Comparison of ENCODE assay signal across 7 mouse cellular contexts in genomic region chr6:56691205-56691604, GRCm38 (mm10). TPM values are rescaled to one million over a fixed set of nuclear protein-coding genes. Genes with fewer than 3 reads are reported as not detected.
DNase-seq lines count a peak whose midpoint lies in the region; ATAC-seq and TF ChIP-seq lines count a peak whose summit lies in the region.

No protein-coding gene starts in this region.

- peak; percentile 87 for DNase-seq in MEL (ENCODE audit: low read depth, low spot score)
- peak; percentile 87 for DNase-seq in hindbrain, embryonic 11.5 days (ENCODE audit: low spot score)
- DNase-seq in layer of hippocampus, postnatal 10 days (ENCODE audit: low spot score in 2 of 2), result peak; percentile 79 to 80
- DNase-seq in lung, postnatal 14 days, result peak; percentile 83
- DNase-seq in right cerebral cortex, postnatal 10 days (ENCODE audit: low spot score in 2 of 2), result peak; percentile 62 to 78

- H3K79me2 ChIP-seq in MEL (ENCODE audit: control insufficient read depth, insufficient read depth, low read length, poor library complexity), result no peaks in the 10 kb centered on the region

- H3K27ac ChIP-seq in MEL (ENCODE audit: control insufficient read depth, low read depth, low read length), result no peak overlapping the region
- no peak overlapping the region for H3K27ac ChIP-seq in bone marrow, adult 2 months (ENCODE audit: control insufficient read depth, insufficient read depth, low read depth, low read length, poor library complexity)
- no peak overlapping the region for H3K27ac ChIP-seq in embryonic facial prominence, embryonic 15.5 days (replicated peaks)
- H3K27ac ChIP-seq in hindbrain, embryonic 11.5 days (ENCODE audit: low read depth, low read length), result no peak overlapping the region

- 1% methylated on average over 2 of the region's 2 CpGs for WGBS in bone marrow, adult 2 months
- 3% methylated on average over 2 of the region's 2 CpGs for WGBS in embryonic facial prominence, embryonic 15.5 days
- 4% methylated on average over 2 of the region's 2 CpGs for WGBS in hindbrain, embryonic 11.5 days

- H3K4me2 ChIP-seq in embryonic facial prominence, embryonic 15.5 days (replicated peaks), result no peak overlapping the region
- no peak overlapping the region for H3K4me2 ChIP-seq in hindbrain, embryonic 11.5 days (replicated peaks; ENCODE audit: low read depth, low read length)

- ATAC-seq in embryonic facial prominence, embryonic 15.5 days (ENCODE audit: insufficient number of reproducible peaks, low FRiP score, low TSS enrichment, low read depth), result 0 out of 2 replicates have a peak, but pooled peaks have one; percentile 47
- ATAC-seq in hindbrain, embryonic 11.5 days (ENCODE audit: low FRiP score), result peak; percentile 68

- H3K4me3 ChIP-seq in MEL (ENCODE audit: control insufficient read depth in 1 of 2, insufficient read depth in 1 of 2, low read depth in 2 of 2, low read length in 2 of 2), result no peak overlapping the region
- H3K4me3 ChIP-seq in bone marrow, adult 2 months (replicated peaks; ENCODE audit: control insufficient read depth, low read depth, low read length), result no peak overlapping the region
- no peak overlapping the region for H3K4me3 ChIP-seq in embryonic facial prominence, embryonic 15.5 days (replicated peaks)
- H3K4me3 ChIP-seq in hindbrain, embryonic 11.5 days (ENCODE audit: low read depth, low read length), result no peak overlapping the region

- no peaks in the 10 kb centered on the region for H3K9me3 ChIP-seq in MEL (replicated peaks; ENCODE audit: insufficient read depth, low read length)
- no peaks in the 10 kb centered on the region for H3K9me3 ChIP-seq in embryonic facial prominence, embryonic 15.5 days (replicated peaks)
- H3K9me3 ChIP-seq in hindbrain, embryonic 11.5 days (ENCODE audit: control insufficient read depth, low read length), result no peaks in the 10 kb centered on the region

- H3K36me3 ChIP-seq in MEL (ENCODE audit: control insufficient read depth in 1 of 2, insufficient read depth in 2 of 2, low read length in 2 of 2), result no peaks in the 10 kb centered on the region
- H3K36me3 ChIP-seq in embryonic facial prominence, embryonic 15.5 days, result no peaks in the 10 kb centered on the region
- H3K36me3 ChIP-seq in hindbrain, embryonic 11.5 days (ENCODE audit: control insufficient read depth, insufficient read depth, low read length), result no peaks in the 10 kb centered on the region

- TF ChIP-seq POLR2A in MEL (IDR thresholded peaks at IDR 0.05; ENCODE audit: control insufficient read depth in 1 of 2, insufficient read depth in 1 of 2, low read depth in 1 of 2, low read length in 2 of 2, poor library complexity in 1 of 2), result no peak
- no peak for TF ChIP-seq POLR2A in bone marrow, adult 2 months (IDR thresholded peaks at IDR 0.05; ENCODE audit: borderline replicate concordance, control insufficient read depth, low read depth, low read length)

- H3K9ac ChIP-seq in MEL (ENCODE audit: control insufficient read depth, low read depth, low read length, poor library complexity, severe bottlenecking), result no peak overlapping the region
- H3K9ac ChIP-seq in embryonic facial prominence, embryonic 15.5 days, result no peak overlapping the region
- H3K9ac ChIP-seq in hindbrain, embryonic 11.5 days (ENCODE audit: low read depth, low read length), result no peak overlapping the region

- no peak for TF ChIP-seq EP300 in MEL (IDR thresholded peaks at IDR 0.05; ENCODE audit: low read depth in 1 of 2, low read length in 2 of 2)

- peak; percentile 69 for TF ChIP-seq RAD21 in MEL (IDR thresholded peaks at IDR 0.05; ENCODE audit: low read depth, low read length)

- peak; percentile 82 to 84 (median 83) for TF ChIP-seq CTCF in MEL (IDR thresholded peaks at IDR 0.05 in 2 of 3, conservative IDR thresholded peaks at IDR 0.05 in 1 of 3; ENCODE audit: control insufficient read depth in 1 of 3, insufficient read depth in 1 of 3, low read depth in 2 of 3, low read length in 3 of 3, poor library complexity in 1 of 3, severe bottlenecking in 1 of 3)
- peak; percentile 79 for TF ChIP-seq CTCF in bone marrow, adult 2 months (IDR thresholded peaks at IDR 0.05; ENCODE audit: control insufficient read depth, insufficient read depth, low read length)

- peaks cover 0 to 2% of the 10 kb centered on the region in 2 experiments; a peak in 3 of 4 replicates for H3K27me3 ChIP-seq in MEL (ENCODE audit: control insufficient read depth in 1 of 2, insufficient read depth in 2 of 2, low read length in 2 of 2)
- no peaks in the 10 kb centered on the region for H3K27me3 ChIP-seq in embryonic facial prominence, embryonic 15.5 days
- no peaks in the 10 kb centered on the region for H3K27me3 ChIP-seq in hindbrain, embryonic 11.5 days (ENCODE audit: control insufficient read depth, insufficient read depth, low read length)

- no peaks in the 10 kb centered on the region for H3K4me1 ChIP-seq in MEL (ENCODE audit: control insufficient read depth in 1 of 2, insufficient read depth in 2 of 2, low read length in 2 of 2)
- H3K4me1 ChIP-seq in bone marrow, adult 2 months (ENCODE audit: control insufficient read depth, insufficient read depth, low read length), result no peaks in the 10 kb centered on the region
- 0 out of 2 replicates have a peak, but pooled peaks cover 9% of the 10 kb centered on the region for H3K4me1 ChIP-seq in embryonic facial prominence, embryonic 15.5 days
- no peaks in the 10 kb centered on the region for H3K4me1 ChIP-seq in hindbrain, embryonic 11.5 days (replicated peaks; ENCODE audit: control insufficient read depth, insufficient read depth, low read length)

TF ChIP-seq in MEL, 35 proteins besides CTCF, POLR2A, EP300 and RAD21:
- TF ChIP-seq POLR2AphosphoS5 (IDR thresholded peaks at IDR 0.05; ENCODE audit: borderline replicate concordance, low read depth, low read length), result no peak
- no peak for TF ChIP-seq MEF2A (IDR thresholded peaks at IDR 0.05; ENCODE audit: extremely low read depth, insufficient replicate concordance, low read depth, low read length, poor library complexity, severe bottlenecking)
- no peak for TF ChIP-seq MAZ (IDR thresholded peaks at IDR 0.05; ENCODE audit: low read depth, low read length)
- TF ChIP-seq TCF12 (IDR thresholded peaks at IDR 0.05; ENCODE audit: low read depth, low read length), result no peak
- TF ChIP-seq NRF1 (IDR thresholded peaks at IDR 0.05; ENCODE audit: insufficient read depth, low read depth, low read length, poor library complexity, severe bottlenecking), result no peak
- TF ChIP-seq SMC3 (IDR thresholded peaks at IDR 0.05; ENCODE audit: low read depth, low read length), result peak; percentile 73
- peak; percentile 47; the same call in 1 of the 2 replicates for TF ChIP-seq ZC3H11A (IDR thresholded peaks at IDR 0.05; ENCODE audit: low read depth, low read length)

RNA-seq across cellular contexts. Expression of gene Lsm5, which starts 13.3 kb away (rescaled TPM):
- 109 and 132 TPM in 2 replicates for total RNA-seq in MEL (2012; rRNA removed)
- 10 to 100 TPM in 1 of 2 experiments, not detected in 1; 36.1 TPM for polyA plus RNA-seq in MEL (2012; ENCODE audit: insufficient read depth in 1 of 2, insufficient read length in 2 of 2, low read depth in 1 of 2, low replicate concordance in 2 of 2, missing spikeins in 1 of 2)
- polyA plus RNA-seq in bone marrow, adult 2 months (2011; ENCODE audit: insufficient read depth, insufficient read length, low replicate concordance, missing spikeins), result 63.2 and 133 TPM in 2 replicates
- polyA plus RNA-seq in embryonic facial prominence, embryonic 15.5 days (2015; fragmentation: Nextera tagmentation; extraction: Ambion mirVana), result 95.4 and 109 TPM in 2 replicates
- 184 and 192 TPM in 2 replicates for polyA plus RNA-seq in hindbrain, embryonic 11.5 days (2014; fragmentation: Nextera tagmentation; extraction: Ambion mirVana)
- 10 to 100 TPM; 31.2 to 33.3 TPM for total RNA-seq in layer of hippocampus, postnatal 10 days (2021)

RNA-seq across cellular contexts. Expression of gene Avl9, which starts 23.5 kb away (rescaled TPM):
- 7.7 and 9.6 TPM in 2 replicates for total RNA-seq in MEL (2012; rRNA removed)
- polyA plus RNA-seq in MEL (2012; ENCODE audit: insufficient read depth in 1 of 2, insufficient read length in 2 of 2, low read depth in 1 of 2, low replicate concordance in 2 of 2, missing spikeins in 1 of 2), result 1 to 10 TPM in 1 of 2 experiments, not detected in 1; 7.9 TPM
- polyA plus RNA-seq in bone marrow, adult 2 months (2011; ENCODE audit: insufficient read depth, insufficient read length, low replicate concordance, missing spikeins), result 1.9 and 3.6 TPM in 2 replicates
- 10.8 and 11.0 TPM in 2 replicates for polyA plus RNA-seq in embryonic facial prominence, embryonic 15.5 days (2015; fragmentation: Nextera tagmentation; extraction: Ambion mirVana)
- 32.9 TPM in 2 replicates for polyA plus RNA-seq in hindbrain, embryonic 11.5 days (2014; fragmentation: Nextera tagmentation; extraction: Ambion mirVana)
- 10 to 100 TPM; 36.7 to 39.0 TPM for total RNA-seq in layer of hippocampus, postnatal 10 days (2021)
